Mouse (Mus musculus) brain, embryonic 14.5 days (tissue): ENCODE results near the gene Zfp345. TPM values are rescaled to one million over a fixed set of nuclear protein-coding genes. Genes with fewer than 3 reads are reported as not detected.
"Not testable (repeated sequence)": the region's sequence is repeated elsewhere in the genome, so short reads cannot be mapped to it uniquely, and the experiment has no call there.

Source experiments
- DNase-seq: peaks from one replicate; pipeline ENCODE4 v3.0.0-alpha.2; 2011; ENCODE audit warnings: low read depth
- CTCF ChIP-seq: fragments of 200-500 bp; IDR thresholded peaks from 2 replicates; pipeline ENCODE4 v1.5.1; 2012; ENCODE audit warnings: inconsistent platforms, mild to moderate bottlenecking, moderate library complexity, borderline replicate concordance; ENCODE audit not compliant: insufficient read depth, insufficient read length; ENCODE audit errors: extremely low read depth
- POLR2A ChIP-seq: fragments of 200-500 bp; IDR thresholded peaks from 2 replicates; pipeline ENCODE4 v1.6.1; 2012; ENCODE audit warnings: mild to moderate bottlenecking, inconsistent platforms, borderline replicate concordance; ENCODE audit not compliant: poor library complexity, insufficient read depth, insufficient read length, severe bottlenecking; ENCODE audit errors: extremely low read depth
- polyA plus RNA-seq: library from polyadenylated mRNA; depleted of rRNA; stranded (reverse); fragments of >200 nt; gene quantifications from 2 replicates; pipeline ENCODE4 v1.2.3, GENCODE M21; 2012; rRNA removed

Zfp345 gene
- polyA plus RNA-seq, result 0.05 TPM in 1 of 2 replicates, not detected in the other

GRCm38 (mm10) chr2:150484939-150485778, at the start of gene Zfp345:
TSS of gene Zfp345 (minus strand) at chr2:150485091.
- DNase-seq, result not testable (repeated sequence)

DNA sequence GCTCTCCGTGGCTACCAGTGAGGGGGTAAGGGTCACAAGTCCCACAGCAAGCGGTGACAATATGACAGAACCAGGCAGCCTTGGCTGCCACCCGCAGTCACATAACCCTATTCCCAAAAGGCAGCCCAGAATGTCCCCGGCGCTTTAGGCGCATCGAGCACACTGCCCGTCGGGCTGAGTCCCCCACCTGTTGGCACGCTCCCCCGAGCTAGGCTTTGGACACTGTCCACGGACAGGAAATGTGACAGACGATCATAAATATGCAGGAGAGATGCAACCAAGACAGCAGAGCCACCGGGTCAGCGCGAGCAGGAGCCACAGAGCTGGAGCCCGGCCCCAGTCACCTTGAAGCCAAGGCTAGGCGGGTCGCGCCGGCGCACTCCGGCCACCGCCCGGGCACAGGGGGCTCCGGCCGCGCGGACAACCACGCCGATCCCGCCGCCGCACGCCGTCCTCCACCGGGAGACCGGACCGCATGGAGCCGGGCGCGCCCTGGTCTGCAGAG, 40.9 kb upstream of the Zfp345 start:
- DNase-seq, result peak; percentile 6
- TF ChIP-seq POLR2A (no peak), CTCF (no peak)

DNA sequence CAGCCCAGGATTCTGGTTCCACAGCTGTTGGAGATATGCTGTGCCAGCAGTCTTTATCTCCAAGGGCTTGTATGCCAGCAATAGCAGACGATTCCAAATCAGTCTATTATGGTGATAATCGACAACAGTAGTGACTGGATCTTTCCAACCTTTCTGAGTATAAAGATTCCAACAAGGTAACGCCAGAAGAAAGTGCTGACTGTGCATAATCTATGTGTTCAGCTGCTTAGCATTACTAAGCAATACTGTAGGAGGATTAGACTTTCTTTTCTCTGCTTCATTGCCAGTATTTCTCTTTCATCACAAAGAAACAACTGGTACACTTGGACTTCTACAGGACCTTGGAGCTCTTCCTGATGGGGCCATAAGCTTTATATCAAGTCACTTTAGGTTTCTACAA, 27.9 kb upstream of the Zfp345 start:
- TF ChIP-seq CTCF (no peak), POLR2A (no peak)
- no peak for DNase-seq

- DNase-seq, result peak; percentile 18
These were observed 15.5 kb upstream of the Zfp345 start for GRCm38 (mm10) chr2:150500124-150500973.

GRCm38 (mm10) chr2:150493031-150493430, 8.1 kb upstream of the Zfp345 start:
- DNase-seq, result no peak
- TF ChIP-seq CTCF (no peak), POLR2A (no peak)

- DNase-seq, result peak; percentile 85
These were observed 33.5 kb downstream of the Zfp345 start, which contains the start of gene Zfp442 for GRCm38 (mm10) chr2:150451180-150451919. TSS of gene Zfp442 (minus strand) at chr2:150451486.

DNA sequence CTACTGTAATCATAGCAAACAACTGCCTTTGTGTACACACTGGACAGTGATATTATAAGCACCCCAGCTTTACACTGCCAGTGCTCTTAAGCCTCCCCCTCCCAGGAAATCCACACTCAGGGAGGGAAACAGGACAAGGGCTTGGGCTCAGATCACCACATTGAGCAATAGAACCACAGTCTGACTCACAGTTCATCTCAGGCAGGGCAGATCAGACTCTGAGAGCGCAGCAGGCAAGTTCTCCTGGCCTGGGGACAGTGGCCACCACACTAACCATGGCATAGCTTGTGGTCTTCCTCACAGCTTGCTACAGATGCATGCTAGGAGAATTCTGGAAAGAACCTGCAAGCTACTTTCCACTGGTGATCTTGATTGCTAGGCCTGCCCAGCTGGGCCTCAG, 45.8 kb downstream of the Zfp345 start:
- DNase-seq, result not testable (repeated sequence)

Other genes with a start within 250 kb of the Zfp345 start
- gene Gm21994, start 229.5 kb downstream of the Zfp345 start, polyA plus RNA-seq, result 0.88 and 0.90 TPM in 2 replicates
- 0.05 TPM in 1 of 2 replicates, not detected in the other for gene Gm14124, start 227.6 kb downstream of the Zfp345 start, polyA plus RNA-seq
- not detected in 2 replicates for gene Gm10130, start 161.4 kb downstream of the Zfp345 start, polyA plus RNA-seq
- 4.4 and 5.2 TPM in 2 replicates for gene 3300002I08Rik, start 122.3 kb downstream of the Zfp345 start, polyA plus RNA-seq
- gene Zfp442, start 33.6 kb downstream of the Zfp345 start, polyA plus RNA-seq, result 1.00 and 1.9 TPM in 2 replicates
- gene Cst7, start 85.3 kb upstream of the Zfp345 start, polyA plus RNA-seq, result 0.16 TPM in 1 of 2 replicates, not detected in the other
- 44.0 and 48.2 TPM in 2 replicates for gene Apmap, start 123.5 kb upstream of the Zfp345 start, polyA plus RNA-seq
- 22.8 and 28.0 TPM in 2 replicates for gene Acss1, start 183.4 kb upstream of the Zfp345 start, polyA plus RNA-seq
- 0.03 and 0.08 TPM in 2 replicates for gene Vsx1, start 204.3 kb upstream of the Zfp345 start, polyA plus RNA-seq